Mouse (Mus musculus) gastrocnemius, postnatal 36 days (tissue): ENCODE results near the gene Uqcr10. TPM values are rescaled to one million over a fixed set of nuclear protein-coding genes. Genes with fewer than 3 reads are reported as not detected.
"Not testable (repeated sequence)": the region's sequence is repeated elsewhere in the genome, so short reads cannot be mapped to it uniquely, and the experiment has no call there.

ENCODE experiments used
- DNase-seq, 2 experiments: peaks; one replicate each; pipeline ENCODE4 v3.0.0; 2022
- intact Hi-C: fragments of 180-260 bp; cut with DNase I; formaldehyde crosslinking; loops from one replicate; pipeline ENCODE4 v1.15.1; 2025
- total RNA-seq, 2 experiments: library from RNA; stranded (reverse); gene quantifications; 2 replicates each; pipeline ENCODE4 v1.2.3; 2021

The Uqcr10 gene
- total RNA-seq, 2 experiments from 2014 or later: 914 to 1,010 TPM

- no peak for DNase-seq
- intact Hi-C loops: no loop called here
Observed at GRCm38 (mm10) chr11:4716530-4717236, 12.5 kb upstream of the Uqcr10 start.

- intact Hi-C loops: no loop called here
- no peak for DNase-seq
Observed at GRCm38 (mm10) chr11:4715596-4715995, 11.5 kb upstream of the Uqcr10 start.

GRCm38 (mm10) chr11:4714727-4715126, 10.6 kb upstream of the Uqcr10 start:
- DNase-seq: no peak
- intact Hi-C loops: no loop called here

GRCm38 (mm10) chr11:4712822-4713221, 8.7 kb upstream of the Uqcr10 start:
- no peak for DNase-seq
- intact Hi-C loops: no loop called here

- DNase-seq, intact Hi-C loops: not testable (repeated sequence)
Observed at GRCm38 (mm10) chr11:4710188-4710587, 6.0 kb upstream of the Uqcr10 start.

GRCm38 (mm10) chr11:4705178-4705577, 1.0 kb upstream of the Uqcr10 start:
- intact Hi-C loops: no loop called here
- no peak for DNase-seq

- DNase-seq: no peak
- intact Hi-C loops: no loop called here
Observed at GRCm38 (mm10) chr11:4703688-4704071, 462 bp downstream of the Uqcr10 start.

GRCm38 (mm10) chr11:4700726-4701125, 3.4 kb downstream of the Uqcr10 start:
- DNase-seq: no peak
- intact Hi-C loops: no loop called here

GRCm38 (mm10) chr11:4697043-4697983, 6.8 kb downstream of the Uqcr10 start:
- intact Hi-C loops: no loop called here
- DNase-seq: peak in 1 of 2 experiments; percentile 54

GRCm38 (mm10) chr11:4692162-4692561, 12.0 kb downstream of the Uqcr10 start:
- intact Hi-C loops: no loop called here
- DNase-seq: no peak

- no peak for DNase-seq
- intact Hi-C loops: no loop called here
Observed at GRCm38 (mm10) chr11:4691213-4691612, 12.9 kb downstream of the Uqcr10 start.

- intact Hi-C loops: no loop called here
- no peak for DNase-seq
Observed at GRCm38 (mm10) chr11:4690353-4690752, 13.8 kb downstream of the Uqcr10 start.

GRCm38 (mm10) chr11:4688632-4689380, 15.3 kb downstream of the Uqcr10 start:
- intact Hi-C loops: no loop called here
- no peak for DNase-seq

- intact Hi-C loops: no loop called here
- no peak for DNase-seq
Observed at GRCm38 (mm10) chr11:4687874-4688273, 16.3 kb downstream of the Uqcr10 start.

GRCm38 (mm10) chr11:4687027-4687426, 17.1 kb downstream of the Uqcr10 start:
- no peak for DNase-seq
- intact Hi-C loops: no loop called here

- intact Hi-C loops: no loop called here
- no peak for DNase-seq
Observed at GRCm38 (mm10) chr11:4685510-4685909, 18.6 kb downstream of the Uqcr10 start.

GRCm38 (mm10) chr11:4685071-4685470, 19.1 kb downstream of the Uqcr10 start:
- intact Hi-C loops: no loop called here
- DNase-seq: no peak

GRCm38 (mm10) chr11:4684186-4684585, 20.0 kb downstream of the Uqcr10 start:
- intact Hi-C loops: no loop called here
- DNase-seq: no peak

GRCm38 (mm10) chr11:4683516-4683915, 20.6 kb downstream of the Uqcr10 start:
- no peak for DNase-seq
- intact Hi-C loops: no loop called here

- no peak for DNase-seq
- intact Hi-C loops: no loop called here
Observed at GRCm38 (mm10) chr11:4680126-4680525, 24.0 kb downstream of the Uqcr10 start.

- intact Hi-C loops: no loop called here
- no peak for DNase-seq
Observed at GRCm38 (mm10) chr11:4679441-4679832, 24.7 kb downstream of the Uqcr10 start.
